Mouse (Mus musculus): ENCODE measurements around the gene Cdk5rap2. TPM values are rescaled to one million over a fixed set of nuclear protein-coding genes. Genes with fewer than 3 reads are reported as not detected.

The Cdk5rap2 gene
- polyA plus RNA-seq, 1 experiment from 2014 or later, result 3.4 TPM

DNA sequence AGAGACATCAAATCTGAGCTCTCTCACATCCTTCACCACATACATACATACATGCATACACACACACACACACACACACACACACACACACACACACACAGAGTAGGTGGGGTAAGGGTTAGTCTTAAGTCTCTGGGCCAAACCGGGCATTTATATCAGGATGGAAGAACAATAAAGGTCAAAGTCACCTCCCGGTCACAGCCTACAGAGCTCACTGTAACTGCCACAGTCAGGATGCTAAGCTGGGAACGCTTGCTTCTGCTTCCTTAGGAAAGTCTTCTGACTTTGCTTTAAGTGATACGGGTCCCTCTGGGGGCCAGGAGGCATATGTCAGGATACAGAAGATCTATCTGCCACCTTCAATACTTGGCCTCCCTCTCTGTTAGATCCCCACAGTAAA lies 75.2 kb downstream of the Cdk5rap2 start:
- 83% methylated on average over 4 of the region's 4 CpGs for WGBS (ENCODE audit: insufficient replicate concordance)
- peak; percentile 25; the same call in 1 of the 2 replicates for ATAC-seq

DNA sequence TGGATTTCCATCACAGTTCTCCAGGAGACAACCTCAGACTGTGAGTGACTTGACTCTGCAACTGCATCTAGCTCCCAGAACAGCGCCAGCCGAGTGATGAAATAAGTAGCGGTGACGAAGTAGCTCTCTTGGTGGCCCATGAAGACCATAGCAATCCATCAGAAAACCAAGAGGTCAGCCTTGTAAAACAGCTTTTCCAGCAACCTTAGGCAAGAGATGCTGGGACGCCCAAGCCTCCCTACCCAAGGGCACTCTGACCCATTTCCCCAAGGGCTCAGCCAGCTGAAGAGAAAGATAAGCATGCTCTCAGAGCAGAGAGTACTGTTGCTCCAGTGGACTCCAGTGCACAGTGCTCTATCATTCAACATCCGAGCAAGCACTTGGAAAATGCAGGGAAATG lies 77.3 kb downstream of the Cdk5rap2 start:
- Histone ChIP-seq H3K27me3 (ENCODE audit: insufficient read depth, low read length) (no peaks in the 10 kb centered on the region), H3K9me3 (ENCODE audit: low read length) (no peaks in the 10 kb centered on the region), H3K4me2 (ENCODE audit: low read depth, low read length) (no peak overlapping the region), H3K27ac (ENCODE audit: low read depth) (no peak overlapping the region), H3K9ac (replicated peaks) (no peak overlapping the region), H3K36me3 (replicated peaks; ENCODE audit: insufficient read depth, low read length) (peaks cover 3% of the 10 kb centered on the region; the same call in 1 of the 2 replicates), H3K4me1 (ENCODE audit: insufficient read depth) (no peaks in the 10 kb centered on the region), H3K4me3 (ENCODE audit: low read depth, low read length) (no peak overlapping the region)
- DNase-seq, result no peak
- TF ChIP-seq CTCF (IDR thresholded peaks at IDR 0.05; ENCODE audit: low read depth) (no peak), EP300 (IDR thresholded peaks at IDR 0.05; ENCODE audit: low read depth) (no peak)
- no peak for ATAC-seq
- 91% methylated on average over 6 of the region's 6 CpGs for WGBS (ENCODE audit: insufficient replicate concordance)

More for the DNA sequence above, 75.2 kb downstream of the Cdk5rap2 start:
- no peak overlapping the region for H3K4me3 ChIP-seq (ENCODE audit: low read depth, low read length)
- H3K4me2 ChIP-seq (ENCODE audit: low read depth, low read length), result no peak overlapping the region
- TF ChIP-seq CTCF (IDR thresholded peaks at IDR 0.05; ENCODE audit: low read depth) (no peak), EP300 (IDR thresholded peaks at IDR 0.05; ENCODE audit: low read depth) (no peak)
- peaks cover 3% of the 10 kb centered on the region; the same call in 1 of the 2 replicates for H3K36me3 ChIP-seq (replicated peaks; ENCODE audit: insufficient read depth, low read length)
- no peaks in the 10 kb centered on the region for H3K27me3 ChIP-seq (ENCODE audit: insufficient read depth, low read length)
- no peak overlapping the region for H3K9ac ChIP-seq (replicated peaks)
- H3K27ac ChIP-seq (ENCODE audit: low read depth), result no peak overlapping the region
- no peak for DNase-seq
- H3K9me3 ChIP-seq (ENCODE audit: low read length), result no peaks in the 10 kb centered on the region
- no peaks in the 10 kb centered on the region for H3K4me1 ChIP-seq (ENCODE audit: insufficient read depth)

DNA sequence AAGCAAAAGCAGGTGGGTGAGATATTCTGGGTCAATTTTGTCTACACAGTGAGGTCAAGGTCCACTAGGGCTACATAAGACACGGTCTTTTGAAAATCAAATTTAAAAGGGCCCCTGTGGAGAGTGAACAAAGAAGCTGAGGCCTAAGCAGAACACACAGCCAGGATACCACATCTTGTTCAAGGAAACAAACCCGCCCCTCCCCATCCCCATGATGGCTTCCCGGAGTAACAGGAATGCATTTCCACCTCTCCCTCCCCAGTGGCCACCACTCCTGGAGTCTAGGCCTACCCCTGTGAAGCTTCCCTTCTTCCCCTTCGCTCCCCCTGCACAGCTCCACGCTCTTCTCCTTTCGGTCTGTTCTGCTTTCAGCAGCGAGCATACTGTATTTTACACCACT lies 77.7 kb downstream of the Cdk5rap2 start:
- Histone ChIP-seq H3K36me3 (replicated peaks; ENCODE audit: insufficient read depth, low read length) (peaks cover 2% of the 10 kb centered on the region; the same call in 1 of the 2 replicates), H3K4me3 (ENCODE audit: low read depth, low read length) (no peak overlapping the region), H3K27me3 (ENCODE audit: insufficient read depth, low read length) (no peaks in the 10 kb centered on the region), H3K9me3 (ENCODE audit: low read length) (no peaks in the 10 kb centered on the region), H3K4me2 (ENCODE audit: low read depth, low read length) (no peak overlapping the region), H3K4me1 (ENCODE audit: insufficient read depth) (no peaks in the 10 kb centered on the region), H3K27ac (ENCODE audit: low read depth) (no peak overlapping the region), H3K9ac (replicated peaks) (no peak overlapping the region)
- no peak for DNase-seq
- no peak for TF ChIP-seq EP300 (IDR thresholded peaks at IDR 0.05; ENCODE audit: low read depth)
- no peak for TF ChIP-seq CTCF (IDR thresholded peaks at IDR 0.05; ENCODE audit: low read depth)
- no peak for ATAC-seq
- 77% methylated on average over 7 of the region's 7 CpGs for WGBS (ENCODE audit: insufficient replicate concordance)

DNA sequence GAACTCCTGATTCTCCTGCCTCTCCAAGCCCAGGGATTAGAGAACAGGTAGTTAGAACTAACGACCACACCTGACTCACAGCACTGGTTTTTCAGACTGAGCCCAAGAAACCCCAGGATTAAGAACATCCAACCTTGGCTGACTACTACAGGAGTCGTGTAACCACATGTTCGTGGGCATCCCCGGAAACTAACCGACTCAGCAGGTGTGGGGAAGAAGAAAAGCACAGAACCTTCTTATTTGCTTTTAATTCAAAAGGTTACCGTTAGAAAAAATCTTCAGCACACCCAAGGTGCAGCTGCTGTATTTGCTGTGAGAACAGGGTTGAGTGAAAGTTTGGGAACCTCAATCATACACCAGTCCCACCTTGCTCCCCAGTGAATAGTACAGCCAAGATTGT lies 79.1 kb downstream of the Cdk5rap2 start:
- no peak for DNase-seq
- no peaks in the 10 kb centered on the region for H3K27me3 ChIP-seq (ENCODE audit: insufficient read depth, low read length)
- H3K4me2 ChIP-seq (ENCODE audit: low read depth, low read length), result no peak overlapping the region
- WGBS (ENCODE audit: insufficient replicate concordance), result 85% methylated on average over 6 of the region's 6 CpGs
- H3K9me3 ChIP-seq (ENCODE audit: low read length), result no peaks in the 10 kb centered on the region
- TF ChIP-seq EP300 (IDR thresholded peaks at IDR 0.05; ENCODE audit: low read depth), result no peak
- H3K27ac ChIP-seq (ENCODE audit: low read depth), result no peak overlapping the region
- no peaks in the 10 kb centered on the region; the same call in 1 of the 2 replicates for H3K36me3 ChIP-seq (replicated peaks; ENCODE audit: insufficient read depth, low read length)
- no peak overlapping the region for H3K4me3 ChIP-seq (ENCODE audit: low read depth, low read length)
- ATAC-seq, result no peak
- no peaks in the 10 kb centered on the region for H3K4me1 ChIP-seq (ENCODE audit: insufficient read depth)
- no peak overlapping the region for H3K9ac ChIP-seq (replicated peaks)

DNA sequence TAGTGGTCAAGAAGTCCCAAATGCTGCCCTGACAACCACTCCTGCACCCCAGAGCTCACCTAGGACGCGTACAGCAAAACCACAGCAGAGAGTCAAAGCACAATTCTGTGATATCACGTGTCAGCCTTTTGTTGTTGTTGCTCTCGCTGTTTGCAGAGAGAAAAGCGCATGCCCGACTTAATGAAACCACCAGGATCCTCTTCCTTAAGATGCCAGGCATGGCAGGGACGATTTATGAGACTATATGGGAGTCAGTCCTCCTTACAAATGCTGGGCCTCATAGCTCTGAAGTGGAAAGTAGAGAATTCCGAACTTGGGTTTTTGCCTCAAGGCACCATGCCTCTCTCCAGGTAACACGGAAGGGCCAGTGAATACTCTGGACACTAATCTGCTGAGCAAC lies 82.2 kb downstream of the Cdk5rap2 start:
- Histone ChIP-seq H3K27ac (ENCODE audit: low read depth) (no peak overlapping the region), H3K27me3 (ENCODE audit: insufficient read depth, low read length) (no peaks in the 10 kb centered on the region), H3K4me3 (ENCODE audit: low read depth, low read length) (no peak overlapping the region), H3K9ac (replicated peaks) (no peak overlapping the region), H3K9me3 (ENCODE audit: low read length) (no peaks in the 10 kb centered on the region), H3K4me2 (ENCODE audit: low read depth, low read length) (no peak overlapping the region), H3K4me1 (ENCODE audit: insufficient read depth) (no peaks in the 10 kb centered on the region), H3K36me3 (replicated peaks; ENCODE audit: insufficient read depth, low read length) (peaks cover 2% of the 10 kb centered on the region; the same call in 1 of the 2 replicates)
- WGBS (ENCODE audit: insufficient replicate concordance), result 89% methylated on average over 9 of the region's 9 CpGs
- DNase-seq (no peak), ATAC-seq (no peak)
- no peak for TF ChIP-seq EP300 (IDR thresholded peaks at IDR 0.05; ENCODE audit: low read depth)
- TF ChIP-seq CTCF (IDR thresholded peaks at IDR 0.05; ENCODE audit: low read depth), result no peak

DNA sequence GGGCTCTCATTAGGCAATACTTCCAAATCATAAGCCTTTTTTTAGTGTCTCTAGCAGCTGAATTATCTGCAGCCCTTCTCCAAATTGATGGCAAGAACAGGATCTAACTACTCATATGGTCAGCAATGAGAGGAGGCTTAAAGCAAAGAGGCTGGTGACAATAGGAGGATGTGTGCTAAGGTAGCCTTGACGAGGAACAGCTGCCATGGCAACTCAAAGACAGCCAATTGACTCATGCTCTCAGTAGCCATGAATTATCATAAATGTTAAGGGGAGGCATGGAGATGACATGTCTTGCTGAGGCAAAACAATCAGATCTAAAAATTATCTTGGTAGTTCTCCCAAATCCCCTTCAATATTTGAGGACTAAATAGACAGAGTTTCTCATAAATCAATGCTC lies 82.8 kb downstream of the Cdk5rap2 start:
- H3K4me3 ChIP-seq (ENCODE audit: low read depth, low read length), result no peak overlapping the region
- no peak overlapping the region for H3K27ac ChIP-seq (ENCODE audit: low read depth)
- DNase-seq, result no peak
- H3K36me3 ChIP-seq (replicated peaks; ENCODE audit: insufficient read depth, low read length), result peaks cover 2% of the 10 kb centered on the region; the same call in 1 of the 2 replicates
- H3K27me3 ChIP-seq (ENCODE audit: insufficient read depth, low read length), result no peaks in the 10 kb centered on the region
- TF ChIP-seq CTCF (IDR thresholded peaks at IDR 0.05; ENCODE audit: low read depth) (no peak), EP300 (IDR thresholded peaks at IDR 0.05; ENCODE audit: low read depth) (no peak)
- WGBS (ENCODE audit: insufficient replicate concordance), result 70% methylated on average over 1 of the region's 1 CpGs
- no peak overlapping the region for H3K9ac ChIP-seq (replicated peaks)
- H3K9me3 ChIP-seq (ENCODE audit: low read length), result no peaks in the 10 kb centered on the region
- H3K4me1 ChIP-seq (ENCODE audit: insufficient read depth), result no peaks in the 10 kb centered on the region
- ATAC-seq, result no peak
- no peak overlapping the region for H3K4me2 ChIP-seq (ENCODE audit: low read depth, low read length)

DNA sequence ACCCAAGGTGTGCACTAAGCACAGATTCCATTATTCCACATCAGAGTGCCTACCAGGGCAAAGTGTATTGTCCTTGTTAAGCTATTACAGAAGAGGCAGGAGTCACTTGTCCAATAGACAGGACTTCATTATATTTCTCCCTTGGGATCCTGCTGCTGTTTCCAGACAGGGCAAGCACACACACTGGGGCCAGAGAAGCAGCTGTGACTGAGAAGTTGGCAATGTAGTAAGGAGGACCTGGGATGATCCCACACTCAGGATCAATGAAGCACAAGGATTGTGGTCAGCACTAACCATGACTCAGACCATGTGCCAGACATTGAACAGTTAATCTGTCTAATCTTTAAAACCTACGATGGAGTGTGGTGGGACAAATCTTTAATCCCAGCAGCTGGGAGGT lies 88.7 kb downstream of the Cdk5rap2 start:
- ATAC-seq, result no peak
- TF ChIP-seq CTCF (IDR thresholded peaks at IDR 0.05; ENCODE audit: low read depth) (no peak), EP300 (IDR thresholded peaks at IDR 0.05; ENCODE audit: low read depth) (no peak)
- Histone ChIP-seq H3K27ac (ENCODE audit: low read depth) (no peak overlapping the region), H3K9ac (replicated peaks) (no peak overlapping the region), H3K4me3 (ENCODE audit: low read depth, low read length) (no peak overlapping the region), H3K27me3 (ENCODE audit: insufficient read depth, low read length) (no peaks in the 10 kb centered on the region), H3K4me1 (ENCODE audit: insufficient read depth) (no peaks in the 10 kb centered on the region), H3K4me2 (ENCODE audit: low read depth, low read length) (no peak overlapping the region), H3K9me3 (ENCODE audit: low read length) (no peaks in the 10 kb centered on the region), H3K36me3 (replicated peaks; ENCODE audit: insufficient read depth, low read length) (peaks cover 10% of the 10 kb centered on the region)
- 83% methylated on average over 1 of the region's 1 CpGs for WGBS (ENCODE audit: insufficient replicate concordance)
- no peak for DNase-seq

All from liver, postnatal 0 days (tissue).